Mouse (Mus musculus): ENCODE data around the gene Nostrin. TPM values are rescaled to one million over a fixed set of nuclear protein-coding genes. Genes with fewer than 3 reads are reported as not detected.
A peak's percentile ranks its signal among the peaks of the same experiment; 100 is the strongest.

Nostrin gene
- total and polyA plus RNA-seq, 3 experiments: 0.47 TPM; not detected in 2

DNA sequence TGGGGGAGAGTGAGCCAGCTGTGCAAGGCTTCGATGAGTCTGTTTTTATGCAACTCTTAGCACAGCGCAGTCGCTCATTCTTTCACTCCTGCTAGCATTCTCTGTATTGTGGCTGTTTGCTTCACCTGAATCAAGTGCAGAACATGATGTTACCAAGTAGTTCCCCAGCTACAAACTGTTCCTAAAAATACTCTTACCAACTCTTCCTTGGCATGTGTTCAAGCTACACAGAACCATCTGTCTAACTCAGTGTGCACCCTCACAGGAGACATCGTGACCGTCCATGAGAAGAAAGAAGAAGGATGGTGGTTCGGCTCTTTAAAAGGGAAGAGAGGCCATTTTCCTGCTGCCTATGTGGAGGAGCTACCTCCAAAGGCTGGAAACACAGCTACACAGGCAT, 53.1 kb downstream of the Nostrin start:
- Histone ChIP-seq H3K27ac (ENCODE audit: control insufficient read depth, low read depth, low read length) (no peak overlapping the region), H3K9me3 (replicated peaks; ENCODE audit: insufficient read depth, low read length) (no peaks in the 10 kb centered on the region), H3K36me3 (ENCODE audit: control insufficient read depth in 1 of 2, insufficient read depth in 2 of 2, low read length in 2 of 2) (peaks cover 2 to 4% of the 10 kb centered on the region in 2 experiments; a peak in 2 of 4 replicates), H3K27me3 (ENCODE audit: control insufficient read depth in 1 of 2, insufficient read depth in 2 of 2, low read length in 2 of 2) (no peaks in the 10 kb centered on the region), H3K4me1 (ENCODE audit: control insufficient read depth in 1 of 2, insufficient read depth in 2 of 2, low read length in 2 of 2) (peaks cover 0 to 2% of the 10 kb centered on the region in 2 experiments; a peak in 3 of 4 replicates), H3K9ac (ENCODE audit: control insufficient read depth, low read depth, low read length, poor library complexity, severe bottlenecking) (no peak overlapping the region), H3K79me2 (ENCODE audit: control insufficient read depth, insufficient read depth, low read length, poor library complexity) (no peaks in the 10 kb centered on the region), H3K4me3 (ENCODE audit: control insufficient read depth in 1 of 2, insufficient read depth in 1 of 2, low read depth in 2 of 2, low read length in 2 of 2) (no peak overlapping the region)
- DNase-seq (ENCODE audit: low read depth, low spot score): no peak
- TF ChIP-seq SIN3A (IDR thresholded peaks at IDR 0.05; ENCODE audit: low read length) (no peak), CTCF (IDR thresholded peaks at IDR 0.05 in 2 of 3, conservative IDR thresholded peaks at IDR 0.05 in 1 of 3; ENCODE audit: control insufficient read depth in 1 of 3, insufficient read depth in 1 of 3, low read depth in 2 of 3, low read length in 3 of 3, poor library complexity in 1 of 3, severe bottlenecking in 1 of 3) (no peak), ZC3H11A (IDR thresholded peaks at IDR 0.05; ENCODE audit: low read depth, low read length) (no peak), TCF12 (IDR thresholded peaks at IDR 0.05; ENCODE audit: low read depth, low read length) (no peak), MEF2A (IDR thresholded peaks at IDR 0.05; ENCODE audit: extremely low read depth, insufficient replicate concordance, low read depth, low read length, poor library complexity, severe bottlenecking) (no peak), ZNF384 (IDR thresholded peaks at IDR 0.05; ENCODE audit: low read depth, low read length) (no peak), CHD2 (IDR thresholded peaks at IDR 0.05; ENCODE audit: low read length) (no peak), MXI1 (IDR thresholded peaks at IDR 0.05; ENCODE audit: low read depth, low read length) (no peak)

DNA sequence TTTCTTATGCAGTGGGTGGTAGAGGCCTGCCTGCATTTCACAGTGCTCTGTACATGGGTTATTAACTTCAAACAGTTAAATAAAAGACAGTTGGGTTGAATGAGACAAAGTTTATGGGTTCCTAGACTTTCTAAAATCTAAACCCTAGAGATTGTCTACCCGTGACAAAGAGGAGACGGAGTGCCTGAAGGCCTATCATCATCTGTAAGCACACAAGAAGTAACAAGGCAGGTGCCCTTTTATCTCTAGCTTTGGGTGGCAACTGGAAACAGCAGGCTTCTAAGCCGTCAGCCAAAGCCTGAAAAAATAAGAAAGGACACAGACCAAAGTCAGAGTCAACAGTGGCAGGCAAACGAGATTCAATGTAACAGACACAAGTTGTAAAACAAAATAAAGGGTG, 53.6 kb downstream of the Nostrin start:
- Histone ChIP-seq H3K4me1 (ENCODE audit: control insufficient read depth in 1 of 2, insufficient read depth in 2 of 2, low read length in 2 of 2) (peaks cover 0 to 2% of the 10 kb centered on the region in 2 experiments; a peak in 3 of 4 replicates), H3K79me2 (ENCODE audit: control insufficient read depth, insufficient read depth, low read length, poor library complexity) (no peaks in the 10 kb centered on the region), H3K27me3 (ENCODE audit: control insufficient read depth in 1 of 2, insufficient read depth in 2 of 2, low read length in 2 of 2) (no peaks in the 10 kb centered on the region), H3K9ac (ENCODE audit: control insufficient read depth, low read depth, low read length, poor library complexity, severe bottlenecking) (no peak overlapping the region), H3K9me3 (replicated peaks; ENCODE audit: insufficient read depth, low read length) (no peaks in the 10 kb centered on the region), H3K4me3 (ENCODE audit: control insufficient read depth in 1 of 2, insufficient read depth in 1 of 2, low read depth in 2 of 2, low read length in 2 of 2) (no peak overlapping the region), H3K36me3 (ENCODE audit: control insufficient read depth in 1 of 2, insufficient read depth in 2 of 2, low read length in 2 of 2) (peaks cover 4 to 6% of the 10 kb centered on the region in 2 experiments; a peak in 3 of 4 replicates), H3K27ac (ENCODE audit: control insufficient read depth, low read depth, low read length) (no peak overlapping the region)
- TF ChIP-seq GATA1 (IDR thresholded peaks at IDR 0.05; ENCODE audit: low read depth, low read length) (no peak), GABPA (IDR thresholded peaks at IDR 0.05; ENCODE audit: low read depth, low read length) (no peak), RCOR1 (IDR thresholded peaks at IDR 0.05; ENCODE audit: low read depth, low read length) (no peak), USF2 (IDR thresholded peaks at IDR 0.05; ENCODE audit: borderline replicate concordance in 1 of 2, insufficient read depth in 1 of 2, low read depth in 1 of 2, low read length in 2 of 2) (no peak), POLR2AphosphoS2 (IDR thresholded peaks at IDR 0.05; ENCODE audit: low read length) (no peak), MXI1 (IDR thresholded peaks at IDR 0.05; ENCODE audit: low read depth, low read length) (no peak), MAX (IDR thresholded peaks at IDR 0.05; ENCODE audit: low read length) (no peak), MYC (IDR thresholded peaks at IDR 0.05; ENCODE audit: low read depth, low read length) (no peak), CTCF (IDR thresholded peaks at IDR 0.05 in 2 of 3, conservative IDR thresholded peaks at IDR 0.05 in 1 of 3; ENCODE audit: control insufficient read depth in 1 of 3, insufficient read depth in 1 of 3, low read depth in 2 of 3, low read length in 3 of 3, poor library complexity in 1 of 3, severe bottlenecking in 1 of 3) (no peak), ZNF384 (IDR thresholded peaks at IDR 0.05; ENCODE audit: low read depth, low read length) (no peak), JUND (IDR thresholded peaks at IDR 0.05; ENCODE audit: low read depth, low read length) (no peak)
- DNase-seq (ENCODE audit: low read depth, low spot score): peak; percentile 10
